Mouse (Mus musculus) liver, postnatal 0 days (tissue): ENCODE measurements at regions not wholly inside any gene's neighbourhood (a gene's known extent, or its start where the extent isn't known, plus 50 kb on each side); places are given as distances from the start of the nearest gene placed in this dataset.

Experiments used
- CTCF ChIP-seq: sonication (generic); IDR thresholded peaks from 2 replicates; pipeline ENCODE4 v1.5.1; 2016; ENCODE audit warnings: antibody characterized with exemption, low read depth
- EP300 ChIP-seq: IDR thresholded peaks from 2 replicates; pipeline ENCODE4 v1.6.1; 2016; ENCODE audit warnings: antibody characterized with exemption, low read depth, mild to moderate bottlenecking

- peak; percentile 14; the same call in 1 of the 2 replicates for TF ChIP-seq CTCF
- no peak for TF ChIP-seq EP300
Observed at GRCm38 (mm10) chr1:92742881-92743621, 88.4 kb upstream of the Gpc1 start.
